Mouse (Mus musculus) MEL (cell line): ENCODE measurements around the gene Camta2. TPM values are rescaled to one million over a fixed set of nuclear protein-coding genes. Genes with fewer than 3 reads are reported as not detected.
A peak's percentile ranks its signal among the peaks of the same experiment; 100 is the strongest.

Experiments used
- DNase-seq: peaks from one replicate; pipeline ENCODE4 v3.0.0; 2011; ENCODE audit warnings: low read depth, low spot score
- H3K27ac ChIP-seq: 2 replicates; pipeline ENCODE4 v1.5.1; 2012; ENCODE audit warnings: low read depth, mild to moderate bottlenecking, control low read depth, low read length, moderate library complexity; ENCODE audit not compliant: control insufficient read depth
- H3K27me3 ChIP-seq, 2 experiments: fragments of 150-350 bp in 1 of 2; sonication (generic) in 1 of 2; 2 replicates each; pipeline ENCODE4 v1.6.1; 2012; ENCODE audit warnings: low read length in 2 of 2, mild to moderate bottlenecking in 2 of 2, improper control_type of control experiment in 1 of 2, moderate library complexity in 1 of 2; ENCODE audit not compliant: insufficient read depth in 2 of 2, control insufficient read depth in 1 of 2
- H3K36me3 ChIP-seq, 2 experiments: 2 replicates each; pipeline ENCODE4 v1.6.1; 2012 to 2014; ENCODE audit warnings: low read length in 2 of 2, improper control_type of control experiment in 1 of 2, inconsistent platforms in 1 of 2, mild to moderate bottlenecking in 1 of 2; ENCODE audit not compliant: insufficient read depth in 2 of 2, control insufficient read depth in 1 of 2
- H3K4me1 ChIP-seq, 2 experiments: fragments of 150-350 bp in 1 of 2; sonication (generic) in 1 of 2; 2 replicates each; pipeline ENCODE4 v1.6.1; 2012; ENCODE audit warnings: low read length in 2 of 2, improper control_type of control experiment in 1 of 2, mild to moderate bottlenecking in 1 of 2; ENCODE audit not compliant: insufficient read depth in 2 of 2, control insufficient read depth in 1 of 2
- H3K4me3 ChIP-seq, 2 experiments: fragments of 150-350 bp in 1 of 2; sonication (generic) in 1 of 2; 2 replicates each; pipeline ENCODE4 v1.5.1; 2012; ENCODE audit warnings: low read depth in 2 of 2, low read length in 2 of 2, mild to moderate bottlenecking in 2 of 2, moderate library complexity in 2 of 2, control low read depth in 1 of 2, improper control_type of control experiment in 1 of 2; ENCODE audit not compliant: control insufficient read depth in 1 of 2, insufficient read depth in 1 of 2
- H3K79me2 ChIP-seq: 2 replicates; pipeline ENCODE4 v1.6.1; 2012; ENCODE audit warnings: mild to moderate bottlenecking, low read length, moderate library complexity; ENCODE audit not compliant: control insufficient read depth, poor library complexity, insufficient read depth
- H3K9ac ChIP-seq: 2 replicates; pipeline ENCODE4 v1.6.1; 2012; ENCODE audit warnings: low read depth, mild to moderate bottlenecking, control low read depth, low read length, moderate library complexity; ENCODE audit not compliant: control insufficient read depth, poor library complexity, severe bottlenecking
- H3K9me3 ChIP-seq: fragments of 150-350 bp; sonication (generic); replicated peaks from 2 replicates; pipeline ENCODE4 v1.6.1; 2012; ENCODE audit warnings: mild to moderate bottlenecking, low read length, improper control_type of control experiment, moderate library complexity; ENCODE audit not compliant: insufficient read depth
- CTCF ChIP-seq, 3 experiments: IDR thresholded peaks in 2 of 3; conservative IDR thresholded peaks in 1 of 3; 2 replicates each; pipeline ENCODE4 v1.5.1; 2011 to 2012; ENCODE audit warnings: low read length in 3 of 3, low read depth in 2 of 3, mild to moderate bottlenecking in 2 of 3, improper control_type of control experiment in 1 of 3, inconsistent platforms in 1 of 3, mixed read lengths in 1 of 3, moderate library complexity in 1 of 3; ENCODE audit not compliant: control insufficient read depth in 1 of 3, insufficient read depth in 1 of 3, poor library complexity in 1 of 3, severe bottlenecking in 1 of 3
- ELF1 ChIP-seq: IDR thresholded peaks from 2 replicates; pipeline ENCODE4 v1.6.1; 2014; ENCODE audit warnings: low read depth, mild to moderate bottlenecking, inconsistent platforms, low read length, improper control_type of control experiment, moderate library complexity
- EP300 ChIP-seq, 2 experiments: IDR thresholded peaks; 2 replicates each; pipeline ENCODE4 v1.6.1; 2011; ENCODE audit warnings: improper control_type of control experiment in 2 of 2, low read length in 2 of 2, low read depth in 1 of 2, mild to moderate bottlenecking in 1 of 2
- ETS1 ChIP-seq: IDR thresholded peaks from 2 replicates; pipeline ENCODE4 v1.6.1; 2012; ENCODE audit warnings: low read depth, mild to moderate bottlenecking, inconsistent platforms, low read length, improper control_type of control experiment, moderate library complexity
- GABPA ChIP-seq: IDR thresholded peaks from 2 replicates; pipeline ENCODE4 v1.6.1; 2012; ENCODE audit warnings: low read depth, mild to moderate bottlenecking, inconsistent platforms, low read length, improper control_type of control experiment, moderate library complexity
- MAX ChIP-seq: IDR thresholded peaks from 2 replicates; pipeline ENCODE4 v1.6.1; 2011; ENCODE audit warnings: low read length, improper control_type of control experiment
- MXI1 ChIP-seq: IDR thresholded peaks from 2 replicates; pipeline ENCODE4 v1.6.1; 2011; ENCODE audit warnings: mild to moderate bottlenecking, low read depth, low read length, improper control_type of control experiment
- MYC ChIP-seq: IDR thresholded peaks from 2 replicates; pipeline ENCODE4 v1.6.1; 2011; ENCODE audit warnings: low read depth, mild to moderate bottlenecking, low read length, improper control_type of control experiment, moderate library complexity
- NELFE ChIP-seq: IDR thresholded peaks from 2 replicates; pipeline ENCODE4 v1.6.1; 2011; ENCODE audit warnings: low read depth, low read length, improper control_type of control experiment
- NRF1 ChIP-seq: IDR thresholded peaks from 2 replicates; pipeline ENCODE4 v1.6.1; 2014; ENCODE audit warnings: low read depth, mild to moderate bottlenecking, inconsistent platforms, low read length, improper control_type of control experiment, moderate library complexity; ENCODE audit not compliant: poor library complexity, insufficient read depth, severe bottlenecking
- SIN3A ChIP-seq: IDR thresholded peaks from 2 replicates; pipeline ENCODE4 v1.6.1; 2012; ENCODE audit warnings: low read length, improper control_type of control experiment, inconsistent platforms
- TBP ChIP-seq: IDR thresholded peaks from 2 replicates; pipeline ENCODE4 v1.8.0; 2011; ENCODE audit warnings: low read depth, low read length, improper control_type of control experiment
- TCF12 ChIP-seq: IDR thresholded peaks from 2 replicates; pipeline ENCODE4 v1.6.1; 2014; ENCODE audit warnings: low read depth, mild to moderate bottlenecking, inconsistent platforms, low read length, improper control_type of control experiment, moderate library complexity
- ZMIZ1 ChIP-seq: IDR thresholded peaks from 2 replicates; pipeline ENCODE4 v1.6.1; 2012; ENCODE audit warnings: low read depth, mild to moderate bottlenecking, inconsistent platforms, low read length, improper control_type of control experiment, moderate library complexity
- polyA plus RNA-seq, 2 experiments: library from polyadenylated mRNA; stranded (reverse) in 1 of 2; unstranded in 1 of 2; fragments of >175 nt in 1 of 2; fragments of >200 nt in 1 of 2; gene quantifications; 2 replicates each; pipeline versions ENCODE4 v1.2.1 to v1.2.4; 2012; ENCODE audit warnings: low replicate concordance in 2 of 2, low read depth in 1 of 2; ENCODE audit not compliant: insufficient read length in 2 of 2, insufficient read depth in 1 of 2, missing spikeins in 1 of 2
- total RNA-seq: library from RNA; depleted of rRNA; stranded (reverse); fragments of 300-350 nt; gene quantifications from 2 replicates; pipeline ENCODE4 v1.2.3, GENCODE M21; 2012

The Camta2 gene
- total and polyA plus RNA-seq, 3 experiments = 1.9 to 15.0 TPM; not detected in 1

GRCm38 (mm10) chr11:70688372-70688771, 467 bp upstream of the Camta2 start:
- Histone ChIP-seq H3K9me3 (no peaks in the 10 kb centered on the region), H3K27ac (no peak overlapping the region), H3K4me1 (peaks cover 0 to 9% of the 10 kb centered on the region in 2 experiments; a peak in 2 of 4 replicates), H3K36me3 (peaks cover 0 to 5% of the 10 kb centered on the region in 2 experiments; a peak in 2 of 4 replicates), H3K9ac (peak overlapping the region; percentile 86), H3K79me2 (peaks cover 4% of the 10 kb centered on the region; the same call in 1 of the 2 replicates), H3K4me3 (peak overlapping the region; percentile 63 to 79), H3K27me3 (no peaks in the 10 kb centered on the region)
- no peak for TF ChIP-seq NRF1
- DNase-seq = no peak

GRCm38 (mm10) chr11:70686901-70687566, 871 bp downstream of the Camta2 start:
- peak overlapping the region; percentile 86 for H3K9ac ChIP-seq
- H3K9me3 ChIP-seq = no peaks in the 10 kb centered on the region
- H3K36me3 ChIP-seq = peaks cover 0 to 5% of the 10 kb centered on the region in 2 experiments; a peak in 2 of 4 replicates
- peak; percentile 78 for DNase-seq
- 0 out of 2 replicates have a peak, but pooled peaks have one; percentile 25 for TF ChIP-seq ETS1
- TF ChIP-seq CTCF (IDR thresholded peaks at IDR 0.05 in 2 of 3, conservative IDR thresholded peaks at IDR 0.05 in 1 of 3; ENCODE audit: control insufficient read depth in 1 of 3, insufficient read depth in 1 of 3, low read depth in 2 of 3, low read length in 3 of 3, poor library complexity in 1 of 3, severe bottlenecking in 1 of 3) = no peak
- 0 out of 2 replicates have a peak, but pooled peaks have one; percentile 6 for TF ChIP-seq ZMIZ1
- no peak for TF ChIP-seq TBP
- no peak for TF ChIP-seq EP300 (IDR thresholded peaks at IDR 0.05; ENCODE audit: low read depth in 1 of 2, low read length in 2 of 2)
- TF ChIP-seq ELF1 = peak; percentile 65
- no peak for TF ChIP-seq GABPA
- TF ChIP-seq MAX = peak; percentile 61; the same call in 1 of the 2 replicates
- TF ChIP-seq MYC = peak; percentile 75; the same call in 1 of the 2 replicates
- TF ChIP-seq MXI1 = peak; percentile 10; the same call in 1 of the 2 replicates
- TF ChIP-seq TCF12 = 0 out of 2 replicates have a peak, but pooled peaks have one; percentile 6
- TF ChIP-seq SIN3A = peak; percentile 27; the same call in 1 of the 2 replicates
- TF ChIP-seq NELFE = peak; percentile 33; the same call in 1 of the 2 replicates
- H3K4me1 ChIP-seq = peaks cover 0 to 9% of the 10 kb centered on the region in 2 experiments; a peak in 2 of 4 replicates
- no peaks in the 10 kb centered on the region for H3K27me3 ChIP-seq
- peaks cover 4% of the 10 kb centered on the region; the same call in 1 of the 2 replicates for H3K79me2 ChIP-seq
- H3K27ac ChIP-seq = peak overlapping the region; percentile 48
- H3K4me3 ChIP-seq = peak overlapping the region; percentile 63 to 79
